Mouse (Mus musculus): ENCODE measurements at regions not wholly inside any gene's neighbourhood (a gene's known extent, or its start where the extent isn't known, plus 50 kb on each side); places are given as distances from the start of the nearest gene placed in this dataset.
"Not testable (repeated sequence)": the region's sequence is repeated elsewhere in the genome, so short reads cannot be mapped to it uniquely, and the experiment has no call there.

DNA sequence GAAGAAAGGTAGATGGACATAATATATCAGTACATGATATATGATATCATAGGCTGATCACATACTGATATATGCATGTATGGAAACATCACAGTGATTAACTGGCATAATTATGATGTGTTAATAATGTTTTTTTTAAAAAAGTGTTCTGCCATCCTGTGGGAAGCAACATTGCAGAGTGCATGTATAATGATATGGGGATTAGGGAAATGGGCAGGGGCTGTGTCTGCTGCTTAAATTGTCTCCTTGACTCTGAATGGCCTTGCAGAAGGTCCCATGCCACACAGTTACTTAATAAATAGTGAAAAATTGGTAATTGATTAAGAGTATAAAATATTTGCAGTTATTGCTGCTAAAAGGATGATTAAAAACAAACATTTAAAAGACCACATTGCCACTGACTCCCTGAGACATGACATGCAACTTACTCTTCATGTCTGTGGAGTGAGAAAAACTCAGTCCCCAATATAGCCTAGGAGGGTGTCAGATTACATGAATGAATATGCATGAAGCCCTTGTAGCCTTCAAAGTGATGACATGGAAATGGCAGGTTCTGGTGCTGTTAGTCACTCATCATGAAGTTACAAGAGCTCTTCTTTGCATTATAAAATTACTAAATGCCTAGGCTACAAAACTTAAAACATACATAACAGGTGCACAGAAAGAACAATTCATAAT is 440.1 kb upstream of the Ube2e3 start:
- DNase-seq (ENCODE audit: low spot score in 2 of 2): no peak

DNA sequence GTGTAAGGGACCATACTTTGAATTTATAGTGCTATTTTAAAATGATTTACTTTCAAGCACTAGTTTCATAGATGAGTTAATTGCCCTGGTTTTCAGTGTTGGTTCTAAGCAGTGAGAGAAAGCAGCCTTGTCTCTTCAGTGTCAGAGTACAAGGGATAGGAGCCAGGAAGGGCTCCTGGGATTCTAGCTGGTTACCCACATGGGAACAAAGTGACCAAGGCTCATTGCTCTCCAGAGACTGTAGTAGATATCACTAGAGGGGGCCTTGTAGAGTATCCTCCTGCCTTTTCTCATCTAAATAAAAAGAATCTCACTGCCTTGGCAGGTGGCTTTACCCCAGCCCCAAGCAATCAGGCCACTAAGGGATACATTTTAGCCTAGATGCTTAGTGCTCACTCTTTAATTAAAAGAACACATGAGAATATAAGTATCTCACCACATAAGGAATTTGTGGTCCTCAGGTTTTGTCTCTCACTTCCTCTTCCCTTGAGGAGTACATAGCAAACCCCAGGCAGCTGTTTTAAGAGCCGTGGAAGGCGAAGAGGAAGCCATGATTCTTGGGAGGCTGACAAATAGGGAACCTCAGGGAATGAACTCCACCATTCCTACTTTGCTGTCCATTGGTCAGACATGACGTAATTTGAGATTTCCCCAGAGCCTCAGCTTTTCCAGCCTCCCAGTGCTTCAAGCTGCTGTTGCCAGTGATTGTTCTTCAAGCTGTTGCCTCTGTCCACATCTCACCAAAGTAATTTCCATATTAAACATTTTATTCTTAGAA is 449.2 kb upstream of the Ube2e3 start:
- DNase-seq (ENCODE audit: low spot score in 2 of 2): no peak

DNA sequence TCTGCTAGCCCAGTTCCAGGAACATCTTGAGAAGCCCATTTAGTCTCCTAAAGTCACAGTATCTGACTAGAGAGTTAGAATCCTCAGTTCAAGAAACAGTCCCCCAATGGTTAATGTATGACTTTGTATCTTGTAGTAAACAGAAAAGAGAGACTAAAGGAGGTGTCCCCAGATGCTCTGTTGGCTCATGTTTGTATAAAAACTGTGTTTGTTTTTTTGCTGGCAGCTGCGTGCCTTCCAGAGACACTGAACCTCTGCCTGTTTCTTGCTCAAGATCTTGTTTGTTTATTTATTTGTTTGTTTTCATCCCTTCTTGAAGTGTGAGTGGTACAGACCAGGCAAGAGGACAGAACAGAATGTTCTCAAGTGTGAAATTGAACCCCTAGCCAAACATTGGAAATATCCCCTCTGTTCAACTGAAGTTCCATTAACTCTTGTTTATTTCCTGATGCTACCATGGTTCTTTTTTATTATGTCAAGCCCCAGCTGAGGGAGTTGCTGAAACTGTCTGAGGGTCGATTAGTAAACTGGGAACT is 451.3 kb upstream of the Ube2e3 start:
- DNase-seq (ENCODE audit: low spot score in 2 of 2): no peak

DNA sequence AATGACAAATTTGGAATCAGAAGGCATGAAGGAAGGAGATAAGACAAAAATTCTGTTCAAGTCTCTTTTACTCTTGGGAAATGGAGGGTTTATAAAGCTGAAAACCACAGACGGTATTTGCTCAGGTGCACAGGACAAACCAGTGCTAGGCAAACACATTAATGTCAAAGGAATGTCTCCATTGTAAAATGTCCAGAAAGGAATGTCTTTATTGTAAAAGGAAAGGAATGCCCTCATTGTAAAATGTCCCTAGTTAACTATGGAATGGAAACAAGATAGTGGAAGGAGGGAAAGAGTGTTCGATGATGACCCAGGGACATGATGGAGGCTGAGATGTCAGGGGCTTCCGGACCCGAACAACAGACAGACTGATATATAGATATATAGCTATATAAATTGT is 454.9 kb upstream of the Ube2e3 start:
- no peak for DNase-seq (ENCODE audit: low spot score in 2 of 2)

DNA sequence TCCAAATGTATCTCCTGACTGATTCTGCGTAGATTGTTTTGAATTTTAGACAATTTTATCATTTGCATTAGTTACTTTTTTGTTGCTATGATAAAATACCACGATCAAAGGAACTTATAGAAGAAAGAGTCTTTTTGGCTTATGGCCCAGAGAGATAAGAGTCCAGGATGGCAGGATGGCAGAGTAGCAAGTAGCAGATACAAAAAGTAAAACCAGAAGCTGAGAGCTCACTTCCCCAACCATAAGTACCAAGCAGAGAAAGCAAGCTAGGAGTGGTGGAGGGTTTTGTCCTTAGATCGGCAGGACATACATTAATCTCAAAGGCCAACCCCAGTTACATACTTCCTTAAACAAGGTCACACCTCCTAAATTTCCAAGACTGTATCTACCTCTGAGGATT is 457.7 kb upstream of the Cwc22 start:
- DNase-seq (ENCODE audit: low spot score in 2 of 2): no peak

DNA sequence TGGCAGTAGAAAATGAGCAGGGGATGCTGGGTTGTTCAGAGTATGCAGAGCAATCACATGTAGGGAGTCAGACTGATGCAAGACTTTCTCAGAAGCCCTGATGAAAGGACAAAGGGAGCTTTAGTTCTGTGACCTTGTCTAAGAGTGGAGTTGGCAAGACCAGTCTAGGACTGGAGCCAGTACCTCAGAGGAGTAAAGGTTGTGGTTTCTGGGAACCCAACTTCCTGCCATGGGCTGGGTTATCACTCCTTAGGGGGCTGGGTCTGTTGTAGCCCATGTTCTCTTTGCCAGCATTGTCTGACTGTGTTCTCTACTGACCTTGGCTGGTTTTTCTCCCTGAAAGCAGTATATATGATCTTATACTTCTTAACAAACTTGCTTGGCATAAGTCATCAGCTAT is 453.1 kb upstream of the Cwc22 start:
- no peak for DNase-seq (ENCODE audit: low spot score in 2 of 2)

DNA sequence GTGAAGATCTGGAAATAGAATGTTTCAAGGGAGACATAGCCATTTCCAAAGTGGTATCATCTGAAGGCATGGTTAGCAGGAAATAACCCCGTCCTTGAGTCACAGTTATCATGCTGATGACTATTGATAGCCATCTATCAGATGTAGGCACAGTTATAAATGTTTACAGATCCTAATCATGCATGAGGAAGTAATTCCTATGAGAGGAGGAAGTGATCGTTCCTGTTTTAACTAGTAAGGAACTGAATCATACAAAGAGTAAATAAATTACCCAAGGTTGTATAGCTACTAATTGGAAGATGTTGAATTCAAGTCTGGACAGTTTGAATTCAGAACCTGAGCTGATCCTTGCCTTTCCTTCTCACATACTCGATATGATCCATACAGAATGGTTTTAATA is 450.7 kb upstream of the Cwc22 start:
- DNase-seq (ENCODE audit: low spot score in 2 of 2): no peak

DNA sequence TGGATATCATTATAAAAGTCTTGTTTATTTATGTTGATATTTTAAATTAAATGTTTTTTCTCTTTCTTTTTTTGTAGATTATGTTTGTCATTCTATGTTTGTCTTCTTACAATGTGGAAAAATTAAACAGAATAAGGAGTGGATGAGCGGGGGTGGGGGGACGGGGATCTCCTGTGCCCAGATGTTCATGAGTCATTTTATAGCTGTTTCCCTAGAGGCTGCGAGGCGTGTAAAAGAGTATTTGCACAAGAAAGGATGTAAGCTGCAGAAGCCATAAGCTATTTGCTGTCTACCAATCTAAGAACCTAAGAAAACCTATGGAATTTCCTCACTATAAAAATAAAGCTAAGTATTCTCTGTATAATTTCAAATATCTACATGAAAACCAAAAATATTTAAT is 446.9 kb upstream of the Cwc22 start:
- no peak for DNase-seq (ENCODE audit: low spot score in 2 of 2)

DNA sequence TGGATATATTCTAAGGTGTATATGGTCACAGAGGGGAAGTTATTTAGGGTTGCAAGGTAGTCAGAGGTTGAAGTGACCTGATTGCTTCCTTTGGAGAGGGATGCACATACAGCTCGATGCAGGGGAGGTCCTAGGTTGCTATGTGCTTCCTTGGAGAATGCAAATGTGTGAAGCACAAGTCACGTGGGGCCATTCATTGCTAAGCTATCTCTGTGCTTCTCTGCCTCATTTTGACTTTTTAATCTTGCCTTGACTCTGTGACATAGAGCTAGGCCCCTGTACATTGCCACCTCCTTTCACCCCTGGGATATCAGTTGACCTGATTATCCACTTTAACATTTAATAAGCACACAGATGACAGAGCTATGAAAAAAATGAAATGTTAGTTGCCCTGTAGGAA is 446.2 kb upstream of the Cwc22 start:
- DNase-seq (ENCODE audit: low spot score in 2 of 2): no peak

DNA sequence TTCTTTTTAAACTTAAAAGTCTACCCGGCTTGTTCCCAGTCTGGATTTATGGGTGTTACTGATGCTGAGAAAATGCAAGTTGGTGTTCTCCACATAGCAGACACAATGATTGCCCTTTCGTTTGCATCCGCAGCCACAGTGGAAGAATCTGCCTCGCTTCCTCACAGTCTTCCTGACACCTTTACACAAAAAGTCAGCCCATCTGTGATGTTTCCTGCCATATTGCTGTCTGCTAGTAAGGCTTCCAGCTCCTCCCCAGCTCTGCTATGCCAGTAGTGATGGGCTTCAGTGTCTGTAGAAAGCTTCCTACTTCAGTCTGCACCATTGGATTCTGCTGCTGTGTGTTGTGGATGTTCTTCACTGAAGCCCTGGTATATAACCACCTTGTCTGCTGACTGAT is 441.8 kb upstream of the Cwc22 start:
- DNase-seq (ENCODE audit: low spot score in 2 of 2): peak; percentile 27 to 32

DNA sequence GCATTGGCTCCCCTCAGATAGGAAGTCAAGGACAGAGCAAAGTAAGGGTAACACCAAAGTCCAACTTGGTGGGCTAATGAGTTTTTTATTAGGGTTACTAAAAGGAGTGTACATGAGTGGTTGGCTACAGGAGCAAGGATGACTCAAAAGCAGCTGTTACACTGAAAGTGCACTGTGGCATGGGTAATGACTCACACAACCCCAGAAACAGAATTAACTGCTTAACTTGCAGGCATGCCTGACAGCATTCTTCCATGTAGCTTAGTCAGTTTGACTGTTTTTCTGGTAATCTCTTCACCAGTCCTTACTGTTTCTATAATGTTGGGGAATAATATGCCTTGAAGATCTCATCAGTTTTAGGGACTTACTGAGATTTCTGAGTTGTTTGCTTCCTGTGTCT is 435.1 kb upstream of the Cwc22 start:
- DNase-seq (ENCODE audit: low spot score in 2 of 2): no peak

DNA sequence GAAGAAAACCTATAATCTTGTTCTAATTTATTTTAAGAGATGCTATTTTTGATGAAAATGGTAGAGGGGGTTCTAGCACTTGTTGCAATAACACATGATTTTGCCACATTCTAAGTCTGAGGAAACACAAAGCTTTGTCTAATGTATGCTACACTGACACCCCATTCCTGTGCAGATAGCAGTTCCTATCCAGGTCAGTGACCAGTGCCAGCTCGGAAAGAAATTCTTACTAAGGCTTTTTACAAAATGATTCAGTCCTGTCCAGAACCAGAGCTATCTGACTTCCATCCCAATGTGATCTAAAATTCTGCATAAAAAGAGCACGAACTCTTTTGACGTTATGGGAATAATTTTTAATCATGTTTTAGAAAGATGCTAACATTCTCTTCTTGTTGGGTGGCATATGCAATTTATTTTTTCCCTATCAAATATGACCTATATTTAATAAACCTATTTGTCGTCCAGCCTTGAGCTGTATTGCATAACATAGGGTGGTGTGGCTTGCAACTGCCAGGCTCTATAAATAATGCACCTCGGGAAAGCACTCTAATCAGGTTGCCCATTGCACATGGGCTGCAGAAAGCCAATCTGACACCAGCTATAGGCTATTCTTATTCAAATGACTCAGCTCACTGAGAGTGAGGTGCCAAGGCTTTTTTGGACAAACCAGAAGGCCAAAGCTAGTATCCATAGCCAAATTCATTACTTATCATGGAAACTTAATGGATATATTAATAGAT is 385.7 kb upstream of the Cwc22 start:
- DNase-seq (ENCODE audit: low spot score in 2 of 2): peak in 1 of 2 experiments; percentile 5

DNA sequence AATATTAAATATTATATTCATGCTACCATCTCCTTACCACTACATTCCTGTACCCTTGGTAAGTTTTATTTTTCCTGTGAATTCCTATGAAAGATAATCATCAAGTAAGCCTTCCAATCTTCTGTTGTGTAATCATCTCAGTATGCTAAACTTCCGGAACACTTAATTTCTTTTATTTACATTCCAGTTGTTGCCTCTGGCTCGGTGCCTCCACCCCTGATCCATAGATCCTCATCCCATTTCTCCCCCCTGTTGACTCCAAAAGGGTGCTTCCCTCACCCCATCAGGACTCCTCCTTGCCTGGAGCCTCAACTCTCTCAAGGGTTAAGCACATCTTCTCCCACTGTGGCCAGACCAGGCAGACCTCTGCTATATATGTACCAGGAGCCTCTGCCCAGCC is 379.9 kb upstream of the Cwc22 start:
- no peak for DNase-seq (ENCODE audit: low spot score in 2 of 2)

DNA sequence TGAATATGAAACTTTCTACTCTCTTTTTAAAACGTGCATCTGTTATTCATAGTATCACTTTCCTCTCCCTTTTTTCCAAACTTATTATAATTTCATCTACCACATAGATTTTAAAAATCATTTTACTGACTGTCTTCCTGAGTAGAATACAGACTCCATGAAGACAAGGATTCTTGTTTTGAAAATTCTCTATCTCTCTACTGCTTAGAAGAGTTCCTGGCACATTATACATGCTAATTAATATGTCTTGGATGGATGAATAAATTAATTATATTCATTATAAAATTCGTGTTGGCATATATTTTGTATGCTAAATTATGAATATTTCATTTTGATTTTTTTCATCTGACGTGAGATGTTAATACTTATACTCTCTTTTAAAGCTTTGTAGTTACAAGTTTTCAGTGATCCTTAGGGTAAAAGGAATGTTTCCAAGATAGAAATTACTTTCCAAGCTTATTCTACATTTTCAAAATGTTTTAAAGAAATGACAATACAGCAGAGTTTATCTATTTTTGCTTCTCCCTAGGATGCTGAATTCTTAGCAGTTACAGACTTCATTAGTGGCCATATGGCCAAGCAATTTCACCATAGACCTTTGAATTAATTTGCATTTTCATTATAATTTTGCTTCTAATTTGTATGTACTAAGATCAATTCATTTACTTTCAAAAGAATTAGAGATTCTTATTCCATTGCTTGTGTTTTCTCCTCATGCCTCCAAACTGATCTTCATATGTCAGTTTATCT is 376.2 kb upstream of the Cwc22 start:
- no peak for DNase-seq (ENCODE audit: low spot score in 2 of 2)

DNA sequence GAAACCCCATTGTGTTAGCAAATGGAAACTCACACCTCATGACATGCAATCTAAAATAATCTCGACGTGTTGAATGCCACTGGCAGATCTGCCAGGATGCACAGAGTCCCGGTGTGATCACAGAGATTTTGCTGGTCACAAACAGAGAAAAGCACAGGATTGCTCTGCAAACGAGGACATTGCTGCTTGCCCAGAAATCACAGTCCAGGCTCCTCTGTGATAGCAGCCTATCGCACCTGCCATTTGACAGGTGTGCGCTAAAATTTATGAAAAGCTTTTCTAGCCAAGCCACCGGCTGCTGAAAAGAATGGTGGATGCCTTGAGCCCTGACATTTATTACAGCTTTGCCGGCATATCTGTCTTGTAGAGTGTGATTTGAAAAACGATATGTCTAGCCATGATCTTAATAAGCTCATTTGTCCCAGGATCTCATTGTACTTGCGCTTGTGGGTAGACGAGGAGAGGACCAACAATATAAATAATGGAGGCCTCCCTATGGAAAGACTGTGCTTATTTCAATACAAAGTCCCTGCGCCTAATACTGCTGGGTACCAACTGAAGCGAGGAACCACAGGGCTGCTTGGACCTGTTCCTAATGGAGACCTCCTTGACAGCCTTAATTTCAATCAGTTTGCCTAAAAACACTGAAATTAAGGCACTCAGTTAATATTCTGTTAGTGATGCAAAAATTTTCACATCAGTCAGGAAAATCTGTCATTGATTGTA is 365.8 kb upstream of the Cwc22 start:
- no peak for DNase-seq (ENCODE audit: low spot score in 2 of 2)

DNA sequence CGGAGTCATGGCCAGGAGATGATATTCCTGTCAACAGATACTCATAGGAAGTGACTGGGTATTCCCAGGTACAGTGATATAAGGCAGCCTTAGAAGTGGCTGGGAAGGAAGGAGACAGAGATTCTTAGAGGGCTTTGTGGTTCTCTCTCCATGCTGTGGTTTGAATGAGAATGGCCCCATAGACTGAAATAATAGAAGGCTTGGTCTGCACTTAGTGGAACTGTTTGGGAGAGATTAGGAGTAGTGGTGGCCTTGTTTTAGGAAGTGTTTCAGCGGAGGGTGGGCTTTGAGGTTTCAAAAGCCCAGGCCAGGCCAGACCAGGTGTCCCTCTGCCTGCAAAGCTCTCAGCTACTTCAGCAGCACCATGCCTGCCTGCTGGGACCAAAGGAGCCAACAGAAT is 363.2 kb upstream of the Cwc22 start:
- no peak for DNase-seq (ENCODE audit: low spot score in 2 of 2)

DNA sequence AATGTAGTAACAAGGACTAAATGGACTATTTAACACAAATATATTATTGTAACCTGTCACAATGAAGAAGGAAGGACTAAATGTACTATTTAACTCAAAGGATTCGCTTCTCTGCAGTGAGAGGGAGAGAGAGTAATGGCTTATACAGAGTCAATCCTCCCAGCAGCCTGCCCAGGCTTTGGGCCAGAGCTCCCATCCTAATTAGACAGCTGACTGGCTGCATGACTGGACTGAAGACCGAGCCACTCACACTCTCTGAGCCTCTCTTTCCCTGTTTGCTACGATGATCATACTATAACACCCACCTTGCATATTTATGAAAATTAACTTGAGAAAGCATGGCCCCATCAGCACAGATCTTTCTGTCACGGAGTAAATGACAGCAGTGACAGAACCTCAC is 360.7 kb upstream of the Cwc22 start:
- DNase-seq (ENCODE audit: low spot score in 2 of 2): no peak

DNA sequence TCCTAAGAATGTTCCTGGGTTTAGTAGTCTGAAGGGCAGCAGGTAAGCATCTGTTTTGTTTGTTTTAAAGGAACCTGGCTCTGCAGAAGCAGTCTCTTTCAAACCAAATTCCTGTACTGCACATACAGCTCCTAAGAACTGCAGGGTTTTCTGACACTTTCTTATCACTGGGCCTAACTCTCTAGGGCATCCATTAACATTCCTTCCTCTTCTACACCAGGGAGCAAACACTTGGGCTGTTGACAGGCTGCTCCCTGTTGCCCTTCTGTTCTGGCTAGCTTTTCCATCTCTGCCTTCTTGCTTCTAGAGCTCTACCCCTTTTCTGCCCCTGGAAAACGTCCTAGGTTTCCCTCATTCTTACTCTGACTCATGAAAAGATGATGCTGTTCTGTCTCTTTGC is 345.5 kb upstream of the Cwc22 start:
- no peak for DNase-seq (ENCODE audit: low spot score in 2 of 2)

DNA sequence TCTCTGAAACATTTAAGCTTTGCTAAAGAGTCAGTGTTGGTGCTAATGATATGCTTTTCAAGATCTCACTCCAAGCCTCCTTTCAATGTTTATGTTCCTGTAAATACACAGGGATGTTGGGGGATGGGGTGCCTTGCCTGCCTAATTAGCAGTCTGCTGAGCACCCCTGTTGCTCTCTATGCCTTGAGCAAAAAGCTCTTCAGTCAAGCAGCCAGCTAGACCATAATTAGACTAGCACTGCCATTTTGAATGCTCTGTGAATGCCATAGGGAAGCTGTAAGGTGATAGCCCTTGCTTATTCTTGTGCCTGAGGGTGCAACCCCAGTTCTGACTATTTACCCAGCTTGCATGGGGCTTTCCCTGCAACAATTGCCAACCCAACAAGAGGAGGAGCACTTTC is 338.6 kb upstream of the Cwc22 start:
- DNase-seq (ENCODE audit: low spot score in 2 of 2): no peak

DNA sequence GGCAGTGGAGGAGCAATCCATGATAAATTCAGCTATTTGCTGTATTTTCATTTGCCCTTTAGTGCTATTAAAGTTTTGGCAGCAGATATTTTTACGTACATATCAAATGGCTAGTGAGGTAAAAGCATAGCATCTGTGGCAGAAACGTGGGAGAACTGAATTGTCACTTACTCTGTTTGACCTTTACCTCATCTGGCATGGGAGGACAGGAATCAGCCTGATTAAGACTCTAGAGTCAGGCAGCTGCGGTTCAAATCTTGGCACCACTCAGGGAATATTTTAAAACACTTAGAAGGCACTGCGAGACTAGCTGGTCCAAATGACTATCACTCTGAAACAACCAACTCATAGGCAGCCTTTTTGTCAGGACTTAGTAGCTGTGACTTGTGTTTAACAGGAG is 337.4 kb upstream of the Cwc22 start:
- DNase-seq (ENCODE audit: low spot score in 2 of 2): no peak

DNA sequence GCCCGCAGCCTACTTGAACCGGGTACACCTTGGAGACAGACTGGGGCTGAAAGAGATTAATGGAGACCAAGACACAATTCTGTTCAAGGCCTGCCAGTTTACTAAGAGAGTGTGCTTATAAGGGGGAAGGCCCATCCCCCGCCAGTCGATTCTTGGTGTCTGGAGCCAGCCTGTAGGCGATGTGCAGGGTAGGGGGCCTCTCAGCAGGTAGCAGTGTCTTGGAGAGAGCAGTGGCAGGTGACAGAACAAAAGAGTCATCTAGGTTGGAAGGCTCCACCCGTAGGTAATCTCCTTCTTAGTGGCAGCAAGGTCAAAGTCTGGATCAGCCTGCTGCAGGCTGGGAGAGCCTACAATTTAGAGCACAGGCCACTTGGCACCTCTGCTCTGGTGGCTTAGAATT is 335.7 kb upstream of the Cwc22 start:
- not testable (repeated sequence) for DNase-seq (ENCODE audit: low spot score in 2 of 2)
